In genomic region chr15:62215616-62216398, GRCm38 (mm10) we compare ENCODE assay signal across 17 mouse cellular contexts.
DNase-seq lines count a peak whose midpoint lies in the region; ATAC-seq and TF ChIP-seq lines count a peak whose summit lies in the region.
"Had no signal": no experiment of that assay in that cellular context is flagged by ENCODE, and none has a peak within 500 bp of the region (broad histone marks: within the 10 kb centered on the region; RNA-seq: fewer than 3 reads in every experiment).

No protein-coding gene starts in this region.

- H3K27me3 ChIP-seq in midbrain, embryonic 12.5 days: no peaks in the 10 kb centered on the region; the same call in 1 of the 2 replicates
- no peaks in the 10 kb centered on the region for H3K27me3 ChIP-seq in midbrain, postnatal 0 days (ENCODE audit: insufficient read depth, low read length)
- H3K27me3 ChIP-seq in limb, embryonic 10.5 days (ENCODE audit: low read depth, poor library complexity, severe bottlenecking): no peaks in the 10 kb centered on the region
- H3K27me3 ChIP-seq in liver, embryonic 16.5 days (ENCODE audit: control insufficient read depth, insufficient read depth, low read depth, low read length): no peaks in the 10 kb centered on the region
- no peaks in the 10 kb centered on the region for H3K27me3 ChIP-seq in kidney, embryonic 15.5 days
- H3K27me3 ChIP-seq: heart, embryonic 15.5 days had no signal

- no peak overlapping the region for H3K27ac ChIP-seq in midbrain, embryonic 12.5 days (replicated peaks)
- H3K27ac ChIP-seq in midbrain, postnatal 0 days (ENCODE audit: low read depth, low read length): no peak overlapping the region
- no peak overlapping the region for H3K27ac ChIP-seq in limb, embryonic 10.5 days
- H3K27ac ChIP-seq in liver, embryonic 16.5 days (ENCODE audit: low read length): peak overlapping the region; percentile 43
- no peak overlapping the region for H3K27ac ChIP-seq in kidney, embryonic 15.5 days
- H3K27ac ChIP-seq: heart, embryonic 15.5 days; hindbrain, postnatal 0 days; kidney, postnatal 0 days; macrophage had no signal

- no peak overlapping the region for H3K4me3 ChIP-seq in midbrain, embryonic 12.5 days
- H3K4me3 ChIP-seq in midbrain, postnatal 0 days (ENCODE audit: low read depth, low read length): no peak overlapping the region
- no peak overlapping the region for H3K4me3 ChIP-seq in limb, embryonic 10.5 days
- H3K4me3 ChIP-seq in liver, embryonic 16.5 days (ENCODE audit: low read depth, low read length): no peak overlapping the region
- H3K4me3 ChIP-seq in kidney, embryonic 15.5 days (replicated peaks): no peak overlapping the region
- H3K4me3 ChIP-seq: gastrocnemius, adult 2 months; heart, embryonic 15.5 days had no signal

- no peak for DNase-seq in midbrain, postnatal 0 days (ENCODE audit: low spot score)
- DNase-seq in MEL-GATA-1-ER (ENCODE audit: extremely low read depth, low read depth): peak; percentile 57
- peak; percentile 12 for DNase-seq in limb, embryonic 10.5 days (ENCODE audit: low spot score)
- no peak for DNase-seq in urinary bladder, postnatal 14 days (ENCODE audit: low spot score)
- DNase-seq: cerebellum, postnatal 10 days; forebrain, postnatal 0 days; thymus, postnatal 4 days had no signal

- WGBS in midbrain, embryonic 12.5 days: 56% methylated on average over 8 of the region's 8 CpGs
- 47% methylated on average over 8 of the region's 8 CpGs for WGBS in midbrain, postnatal 0 days
- WGBS in limb, embryonic 10.5 days: 81% methylated on average over 8 of the region's 8 CpGs
- 27% methylated on average over 8 of the region's 8 CpGs for WGBS in liver, embryonic 16.5 days (ENCODE audit: insufficient replicate concordance)
- 65% methylated on average over 8 of the region's 8 CpGs for WGBS in kidney, embryonic 15.5 days

- TF ChIP-seq CTCF in midbrain, postnatal 0 days (IDR thresholded peaks at IDR 0.05): no peak

- H3K36me3 ChIP-seq in midbrain, embryonic 12.5 days: no peaks in the 10 kb centered on the region
- H3K36me3 ChIP-seq in midbrain, postnatal 0 days (ENCODE audit: insufficient read depth, low read length): no peaks in the 10 kb centered on the region
- H3K36me3 ChIP-seq in limb, embryonic 10.5 days: peaks cover 3% of the 10 kb centered on the region
- H3K36me3 ChIP-seq in liver, embryonic 16.5 days (ENCODE audit: control insufficient read depth, insufficient read depth): no peaks in the 10 kb centered on the region
- H3K36me3 ChIP-seq in kidney, embryonic 15.5 days: no peaks in the 10 kb centered on the region
- H3K36me3 ChIP-seq: heart, embryonic 15.5 days had no signal

- H3K4me2 ChIP-seq in midbrain, embryonic 12.5 days (replicated peaks): no peak overlapping the region
- no peak overlapping the region for H3K4me2 ChIP-seq in midbrain, postnatal 0 days (ENCODE audit: low read depth, low read length, poor library complexity, severe bottlenecking)
- H3K4me2 ChIP-seq in liver, embryonic 16.5 days (ENCODE audit: low read depth, low read length): no peak overlapping the region
- no peak overlapping the region for H3K4me2 ChIP-seq in kidney, embryonic 15.5 days
- H3K4me2 ChIP-seq: heart, embryonic 15.5 days had no signal

- no peak overlapping the region for H3K9ac ChIP-seq in midbrain, embryonic 12.5 days (replicated peaks)
- H3K9ac ChIP-seq in midbrain, postnatal 0 days (replicated peaks; ENCODE audit: low read length, poor library complexity, severe bottlenecking): no peak overlapping the region
- no peak overlapping the region for H3K9ac ChIP-seq in liver, embryonic 16.5 days (ENCODE audit: low read depth, low read length)
- no peak overlapping the region for H3K9ac ChIP-seq in kidney, embryonic 15.5 days
- H3K9ac ChIP-seq: forebrain, postnatal 0 days; heart, embryonic 15.5 days had no signal

- no peaks in the 10 kb centered on the region for H3K9me3 ChIP-seq in midbrain, embryonic 12.5 days
- no peaks in the 10 kb centered on the region for H3K9me3 ChIP-seq in midbrain, postnatal 0 days (ENCODE audit: low read length)
- H3K9me3 ChIP-seq in limb, embryonic 10.5 days (replicated peaks): no peaks in the 10 kb centered on the region
- no peaks in the 10 kb centered on the region; the same call in 1 of the 2 replicates for H3K9me3 ChIP-seq in liver, embryonic 16.5 days (replicated peaks; ENCODE audit: control insufficient read depth, low read length)
- no peaks in the 10 kb centered on the region for H3K9me3 ChIP-seq in kidney, embryonic 15.5 days (replicated peaks)
- H3K9me3 ChIP-seq: heart, embryonic 15.5 days had no signal

- H3K4me1 ChIP-seq in midbrain, embryonic 12.5 days: no peaks in the 10 kb centered on the region
- H3K4me1 ChIP-seq in midbrain, postnatal 0 days (ENCODE audit: insufficient read depth, low read length): no peaks in the 10 kb centered on the region
- H3K4me1 ChIP-seq in limb, embryonic 10.5 days: no peaks in the 10 kb centered on the region
- peaks cover 42% of the 10 kb centered on the region for H3K4me1 ChIP-seq in liver, embryonic 16.5 days (ENCODE audit: control insufficient read depth, low read depth, low read length)
- H3K4me1 ChIP-seq in kidney, embryonic 15.5 days: no peaks in the 10 kb centered on the region

- 0 out of 2 replicates have a peak, but pooled peaks have one; percentile 12 for ATAC-seq in midbrain, embryonic 12.5 days (ENCODE audit: low FRiP score, low read depth)
- no peak for ATAC-seq in midbrain, postnatal 0 days (ENCODE audit: low FRiP score)
- peak; percentile 43 for ATAC-seq in liver, embryonic 16.5 days (ENCODE audit: low read depth)
- ATAC-seq in kidney, embryonic 15.5 days (replicated peaks; ENCODE audit: low FRiP score): no peak
- no peak for ATAC-seq in CD4-positive, CD25-positive, alpha-beta regulatory T cell, adult 4 months
- ATAC-seq: forebrain, postnatal 0 days; hindbrain, postnatal 0 days; intestine, postnatal 0 days had no signal

Comparison
In these comparisons a context has a peak if more than half of its experiments do, and no peak if none do; other contexts are left out.
1. ATAC-seq: peak in midbrain, embryonic 12.5 days (single experiment) and liver, embryonic 16.5 days (single experiment); none in midbrain, postnatal 0 days (single experiment), kidney, embryonic 15.5 days (single experiment) and CD4-positive, CD25-positive, alpha-beta regulatory T cell, adult 4 months (single experiment).
2. DNase-seq: peak in MEL-GATA-1-ER (single experiment) and limb, embryonic 10.5 days (single experiment); none in midbrain, postnatal 0 days (single experiment) and urinary bladder, postnatal 14 days (single experiment).